Mouse (Mus musculus) lung, postnatal 0 days (tissue): ENCODE results near the gene Ankrd31. TPM values are rescaled to one million over a fixed set of nuclear protein-coding genes. Genes with fewer than 3 reads are reported as not detected.
"Not testable (repeated sequence)": the region's sequence is repeated elsewhere in the genome, so short reads cannot be mapped to it uniquely, and the experiment has no call there.

Source experiments
- ATAC-seq: fragments of 200-750 bp; cut with Nextera tagmentation; 2 replicates; pipeline ENCODE4 v1.8.0; 2017; ENCODE audit warnings: moderate library complexity
- DNase-seq: peaks from one replicate; pipeline ENCODE4 v3.0.0-alpha.2; 2016; ENCODE audit warnings: low spot score
- H3K27ac ChIP-seq: fragments of 300-500 bp; sonication (generic); 2 replicates; pipeline ENCODE4 v1.5.1; 2014; ENCODE audit warnings: antibody characterized with exemption, mild to moderate bottlenecking, low read length, mixed read lengths
- H3K27me3 ChIP-seq: fragments of 300-500 bp; sonication (generic); replicated peaks from 2 replicates; pipeline ENCODE4 v1.6.1; 2014; ENCODE audit warnings: low read length, mixed read lengths; ENCODE audit not compliant: insufficient read depth
- H3K36me3 ChIP-seq: fragments of 300-500 bp; sonication (generic); 2 replicates; pipeline ENCODE4 v1.6.1; 2014; ENCODE audit warnings: low read length, mixed read lengths; ENCODE audit not compliant: insufficient read depth
- H3K4me1 ChIP-seq: fragments of 300-500 bp; sonication (generic); 2 replicates; pipeline ENCODE4 v1.6.1; 2014; ENCODE audit warnings: antibody characterized with exemption, low read depth, low read length, mixed read lengths; ENCODE audit not compliant: insufficient read depth
- H3K4me2 ChIP-seq: fragments of 300-500 bp; sonication (generic); replicated peaks from 2 replicates; pipeline ENCODE4 v1.6.1; 2014; ENCODE audit warnings: low read depth, mild to moderate bottlenecking, low read length, moderate library complexity, mixed read lengths
- H3K4me3 ChIP-seq: fragments of 300-500 bp; sonication (generic); 2 replicates; pipeline ENCODE4 v1.5.1; 2014; ENCODE audit warnings: low read depth, low read length
- H3K9ac ChIP-seq: fragments of 300-500 bp; sonication (generic); replicated peaks from 2 replicates; pipeline ENCODE4 v1.6.1; 2014; ENCODE audit warnings: low read depth, mild to moderate bottlenecking
- H3K9me3 ChIP-seq: fragments of 300-500 bp; sonication (generic); 2 replicates; pipeline ENCODE4 v1.6.1; 2016; ENCODE audit warnings: low read length, mixed read lengths
- CTCF ChIP-seq: IDR thresholded peaks from 2 replicates; pipeline ENCODE4 v1.5.1; 2016; ENCODE audit warnings: antibody characterized with exemption, mild to moderate bottlenecking
- EP300 ChIP-seq: IDR thresholded peaks from 2 replicates; pipeline ENCODE4 v1.6.1; 2016; ENCODE audit warnings: antibody characterized with exemption, mild to moderate bottlenecking, control low read depth
- WGBS: fragments of 180-500 bp; shearing (Covaris S2); extraction: QIAGEN DNeasy Blood & Tissue Kit; methylation state at CpG from one replicate; pipeline ENCODE4 v1.1.7; 2014; 5-methylcytosine and 5-hydroxymethylcytosine counted together
- polyA plus RNA-seq: library from polyadenylated mRNA; unstranded; fragments of >200 nt; fragmentation: Nextera tagmentation; extraction: Ambion mirVana; gene quantifications from 2 replicates; pipeline ENCODE4 v1.2.1, GENCODE M21; 2015

Gene Ankrd31
- polyA plus RNA-seq, 1 experiment from 2014 or later, result not detected

DNA sequence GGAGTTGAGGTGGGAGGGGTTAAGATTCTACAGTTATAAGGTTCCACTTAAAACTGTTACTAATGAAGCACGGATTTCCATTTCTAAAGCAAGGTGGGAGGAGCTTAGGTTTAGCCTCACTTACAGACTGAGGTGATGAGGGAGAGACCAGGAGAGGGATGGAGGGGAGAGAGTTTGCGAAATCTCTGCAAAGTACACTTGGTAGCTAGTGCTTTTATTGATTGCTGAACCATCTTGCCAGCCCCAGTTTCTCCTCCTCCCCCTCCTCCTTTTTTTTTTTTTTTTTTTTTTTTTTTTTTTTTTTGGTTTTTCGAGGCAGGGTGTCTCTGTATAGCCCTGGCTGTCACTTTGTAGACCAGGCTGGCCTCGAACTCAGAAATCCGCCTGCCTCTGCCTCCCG is 1.8 kb downstream of the Ankrd31 start:
- no peak overlapping the region for H3K27ac ChIP-seq
- H3K4me1 ChIP-seq, result no peaks in the 10 kb centered on the region
- ATAC-seq (no peak), DNase-seq (no peak)
- H3K9me3 ChIP-seq, result no peaks in the 10 kb centered on the region
- no peak overlapping the region for H3K9ac ChIP-seq
- H3K27me3 ChIP-seq, result no peaks in the 10 kb centered on the region
- no peaks in the 10 kb centered on the region for H3K36me3 ChIP-seq
- H3K4me3 ChIP-seq, result no peak overlapping the region
- TF ChIP-seq EP300 (no peak), CTCF (no peak)
- H3K4me2 ChIP-seq, result no peak overlapping the region
- 81% methylated on average over 6 of the region's 6 CpGs for WGBS

DNA sequence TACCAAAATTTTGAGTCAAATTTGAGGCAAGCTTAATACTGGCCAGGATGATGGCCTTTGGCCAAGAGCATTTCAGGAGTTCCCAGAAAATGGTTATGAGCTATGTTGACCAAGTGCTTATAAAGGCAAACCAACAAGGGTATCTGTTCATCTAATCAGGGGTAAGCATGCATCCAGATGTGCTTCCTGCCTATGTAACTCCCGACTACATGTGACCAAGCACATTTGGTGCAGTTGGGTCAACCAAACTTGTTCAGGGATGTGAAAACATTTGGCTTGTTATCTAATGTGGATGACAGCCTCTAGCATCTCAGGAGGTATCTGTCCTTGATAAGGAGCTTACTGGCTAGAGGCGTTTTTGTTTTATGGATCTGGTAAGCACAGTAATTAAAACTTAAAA is 12.8 kb downstream of the Ankrd31 start:
- no peak overlapping the region for H3K4me2 ChIP-seq
- H3K4me1 ChIP-seq, result no peaks in the 10 kb centered on the region
- no peak overlapping the region for H3K4me3 ChIP-seq
- WGBS, result 63% methylated on average over 2 of the region's 2 CpGs
- no peaks in the 10 kb centered on the region for H3K9me3 ChIP-seq
- no peaks in the 10 kb centered on the region for H3K27me3 ChIP-seq
- no peak for ATAC-seq
- DNase-seq, result no peak
- no peak overlapping the region for H3K27ac ChIP-seq
- H3K9ac ChIP-seq, result no peak overlapping the region
- H3K36me3 ChIP-seq, result no peaks in the 10 kb centered on the region
- TF ChIP-seq EP300, result no peak
- TF ChIP-seq CTCF, result no peak

- not testable (repeated sequence) for DNase-seq, H3K9me3 ChIP-seq, H3K4me3 ChIP-seq, H3K9ac ChIP-seq, H3K4me2 ChIP-seq, H3K27ac ChIP-seq, H3K4me1 ChIP-seq, ATAC-seq, H3K36me3 ChIP-seq, H3K27me3 ChIP-seq
- 85% methylated on average over 5 of the region's 5 CpGs for WGBS
Measured at GRCm38 (mm10) chr13:96786071-96786470, 38.0 kb downstream of the Ankrd31 start.

- no peak overlapping the region for H3K4me3 ChIP-seq
- TF ChIP-seq CTCF (no peak), EP300 (no peak)
- 66% methylated on average over 2 of the region's 2 CpGs for WGBS
- H3K9ac ChIP-seq, result no peak overlapping the region
- H3K36me3 ChIP-seq, result no peaks in the 10 kb centered on the region
- ATAC-seq, result no peak
- H3K27me3 ChIP-seq, result no peaks in the 10 kb centered on the region
- H3K27ac ChIP-seq, result no peak overlapping the region
- H3K9me3 ChIP-seq, result no peaks in the 10 kb centered on the region
- H3K4me1 ChIP-seq, result no peaks in the 10 kb centered on the region
- H3K4me2 ChIP-seq, result no peak overlapping the region
- no peak for DNase-seq
Measured at GRCm38 (mm10) chr13:96793451-96793850, 45.4 kb downstream of the Ankrd31 start.

DNA sequence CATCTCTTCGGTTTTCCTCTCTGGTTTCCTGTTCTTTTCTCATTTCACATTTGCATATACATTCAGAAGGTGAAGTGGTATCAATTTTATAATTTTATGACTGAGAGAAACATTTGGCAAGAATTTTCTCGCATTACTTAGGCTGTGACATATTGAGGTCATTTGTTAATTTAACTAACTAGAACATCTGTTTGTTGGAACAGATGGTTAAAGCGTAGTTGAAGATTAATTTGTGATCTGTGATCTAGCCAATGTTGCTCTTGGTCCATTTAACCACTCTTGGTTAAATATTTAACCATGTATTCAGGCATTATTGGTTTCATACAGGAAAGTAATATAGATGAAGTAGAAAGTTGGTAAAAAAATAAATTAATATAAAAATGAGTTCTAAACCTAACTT is 47.2 kb downstream of the Ankrd31 start:
- TF ChIP-seq CTCF (no peak), EP300 (no peak)
- WGBS, result 75% methylated on average over 3 of the region's 3 CpGs
- DNase-seq (no peak), ATAC-seq (no peak)
- Histone ChIP-seq H3K27me3 (no peaks in the 10 kb centered on the region), H3K4me3 (no peak overlapping the region), H3K36me3 (no peaks in the 10 kb centered on the region), H3K27ac (no peak overlapping the region), H3K4me2 (no peak overlapping the region), H3K9ac (no peak overlapping the region), H3K4me1 (no peaks in the 10 kb centered on the region), H3K9me3 (no peaks in the 10 kb centered on the region)

- no peak overlapping the region for H3K27ac ChIP-seq
- 12% methylated on average over 2 of the region's 2 CpGs for WGBS
- H3K27me3 ChIP-seq, result no peaks in the 10 kb centered on the region
- H3K36me3 ChIP-seq, result no peaks in the 10 kb centered on the region
- ATAC-seq (no peak), DNase-seq (peak; percentile 4)
- no peak overlapping the region for H3K9ac ChIP-seq
- H3K9me3 ChIP-seq, result no peaks in the 10 kb centered on the region
- no peak overlapping the region for H3K4me2 ChIP-seq
- TF ChIP-seq CTCF (no peak), EP300 (peak; percentile 42; the same call in 1 of the 2 replicates)
- H3K4me3 ChIP-seq, result no peak overlapping the region
- H3K4me1 ChIP-seq, result no peaks in the 10 kb centered on the region
Measured at GRCm38 (mm10) chr13:96797500-96797899, 49.4 kb downstream of the Ankrd31 start.

GRCm38 (mm10) chr13:96849752-96850151 is 101.7 kb downstream of the Ankrd31 start:
- no peaks in the 10 kb centered on the region for H3K36me3 ChIP-seq
- DNase-seq (no peak), ATAC-seq (no peak)
- no peaks in the 10 kb centered on the region for H3K4me1 ChIP-seq
- TF ChIP-seq CTCF, result no peak
- TF ChIP-seq EP300, result no peak
- no peak overlapping the region for H3K4me3 ChIP-seq
- no peaks in the 10 kb centered on the region for H3K27me3 ChIP-seq
- no peaks in the 10 kb centered on the region for H3K9me3 ChIP-seq
- H3K4me2 ChIP-seq, result no peak overlapping the region
- no peak overlapping the region for H3K27ac ChIP-seq
- no peak overlapping the region for H3K9ac ChIP-seq
- 66% methylated on average over 1 of the region's 1 CpGs for WGBS
